Mouse (Mus musculus): ENCODE measurements at regions not wholly inside any gene's neighbourhood (a gene's known extent, or its start where the extent isn't known, plus 50 kb on each side); places are given as distances from the start of the nearest gene placed in this dataset.

- no peaks in the 10 kb centered on the region for H3K9me3 ChIP-seq (ENCODE audit: control insufficient read depth, low read depth, low read length)
Observed at GRCm38 (mm10) chr13:57365096-57365495, 469.3 kb upstream of the Trpc7 start.

GRCm38 (mm10) chr13:57364396-57364795 lies 468.6 kb upstream of the Trpc7 start:
- H3K9me3 ChIP-seq (ENCODE audit: control insufficient read depth, low read depth, low read length), result no peaks in the 10 kb centered on the region
- H3K36me3 ChIP-seq (ENCODE audit: control insufficient read depth, insufficient read depth, low read length), result no peaks in the 10 kb centered on the region
- H3K9ac ChIP-seq (replicated peaks; ENCODE audit: low read depth, low read length), result no peak overlapping the region
- H3K27me3 ChIP-seq (ENCODE audit: control insufficient read depth, insufficient read depth, low read length), result no peaks in the 10 kb centered on the region
- H3K27ac ChIP-seq (ENCODE audit: low read length), result no peak overlapping the region
- no peak overlapping the region for H3K4me3 ChIP-seq (ENCODE audit: low read depth, low read length)
- WGBS, result 100% methylated on average over 2 of the region's 2 CpGs
- no peaks in the 10 kb centered on the region for H3K4me1 ChIP-seq (ENCODE audit: control insufficient read depth, insufficient read depth, low read length)
- H3K4me2 ChIP-seq (replicated peaks; ENCODE audit: low read depth, low read length), result no peak overlapping the region
- ATAC-seq (ENCODE audit: insufficient number of reproducible peaks, insufficient read depth, low FRiP score, low read depth), result no peak

More at GRCm38 (mm10) chr13:57365096-57365495, 469.3 kb upstream of the Trpc7 start:
- no peak overlapping the region for H3K9ac ChIP-seq (replicated peaks; ENCODE audit: low read depth, low read length)
- H3K36me3 ChIP-seq (ENCODE audit: control insufficient read depth, insufficient read depth, low read length), result no peaks in the 10 kb centered on the region
- no peak for ATAC-seq (ENCODE audit: insufficient number of reproducible peaks, insufficient read depth, low FRiP score, low read depth)
- no peaks in the 10 kb centered on the region for H3K4me1 ChIP-seq (ENCODE audit: control insufficient read depth, insufficient read depth, low read length)
- 78% methylated on average over 6 of the region's 6 CpGs for WGBS
- H3K27ac ChIP-seq (ENCODE audit: low read length), result no peak overlapping the region
- no peaks in the 10 kb centered on the region for H3K27me3 ChIP-seq (ENCODE audit: control insufficient read depth, insufficient read depth, low read length)
- H3K4me2 ChIP-seq (replicated peaks; ENCODE audit: low read depth, low read length), result no peak overlapping the region
- H3K4me3 ChIP-seq (ENCODE audit: low read depth, low read length), result no peak overlapping the region

- 28% methylated on average over 6 of the region's 6 CpGs for WGBS
- H3K36me3 ChIP-seq (ENCODE audit: control insufficient read depth, insufficient read depth, low read length), result no peaks in the 10 kb centered on the region
- no peaks in the 10 kb centered on the region for H3K27me3 ChIP-seq (ENCODE audit: control insufficient read depth, insufficient read depth, low read length)
- no peak overlapping the region for H3K4me3 ChIP-seq (ENCODE audit: low read depth, low read length)
- no peak overlapping the region for H3K4me2 ChIP-seq (replicated peaks; ENCODE audit: low read depth, low read length)
- ATAC-seq (ENCODE audit: insufficient number of reproducible peaks, insufficient read depth, low FRiP score, low read depth), result no peak
- H3K9me3 ChIP-seq (ENCODE audit: control insufficient read depth, low read depth, low read length), result no peaks in the 10 kb centered on the region
- no peak overlapping the region for H3K9ac ChIP-seq (replicated peaks; ENCODE audit: low read depth, low read length)
- H3K4me1 ChIP-seq (ENCODE audit: control insufficient read depth, insufficient read depth, low read length), result no peaks in the 10 kb centered on the region
- no peak overlapping the region for H3K27ac ChIP-seq (ENCODE audit: low read length)
Observed at GRCm38 (mm10) chr13:57362563-57362962, 466.8 kb upstream of the Trpc7 start.

- Histone ChIP-seq H3K9me3 (ENCODE audit: control insufficient read depth, low read depth, low read length) (no peaks in the 10 kb centered on the region), H3K4me2 (replicated peaks; ENCODE audit: low read depth, low read length) (no peak overlapping the region), H3K36me3 (ENCODE audit: control insufficient read depth, insufficient read depth, low read length) (no peaks in the 10 kb centered on the region), H3K4me3 (ENCODE audit: low read depth, low read length) (no peak overlapping the region), H3K27ac (ENCODE audit: low read length) (no peak overlapping the region), H3K4me1 (ENCODE audit: control insufficient read depth, insufficient read depth, low read length) (no peaks in the 10 kb centered on the region), H3K9ac (replicated peaks; ENCODE audit: low read depth, low read length) (no peak overlapping the region), H3K27me3 (ENCODE audit: control insufficient read depth, insufficient read depth, low read length) (no peaks in the 10 kb centered on the region)
- 78% methylated on average over 7 of the region's 7 CpGs for WGBS
- ATAC-seq (ENCODE audit: insufficient number of reproducible peaks, insufficient read depth, low FRiP score, low read depth), result no peak
Observed at GRCm38 (mm10) chr13:57361286-57361685, 465.5 kb upstream of the Trpc7 start.

GRCm38 (mm10) chr13:57354606-57355005 lies 458.8 kb upstream of the Trpc7 start:
- ATAC-seq (ENCODE audit: insufficient number of reproducible peaks, insufficient read depth, low FRiP score, low read depth), result no peak
- Histone ChIP-seq H3K36me3 (ENCODE audit: control insufficient read depth, insufficient read depth, low read length) (no peaks in the 10 kb centered on the region), H3K4me1 (ENCODE audit: control insufficient read depth, insufficient read depth, low read length) (no peaks in the 10 kb centered on the region), H3K4me3 (ENCODE audit: low read depth, low read length) (no peak overlapping the region), H3K9me3 (ENCODE audit: control insufficient read depth, low read depth, low read length) (no peaks in the 10 kb centered on the region), H3K4me2 (replicated peaks; ENCODE audit: low read depth, low read length) (no peak overlapping the region), H3K9ac (replicated peaks; ENCODE audit: low read depth, low read length) (no peak overlapping the region), H3K27ac (ENCODE audit: low read length) (no peak overlapping the region), H3K27me3 (ENCODE audit: control insufficient read depth, insufficient read depth, low read length) (no peaks in the 10 kb centered on the region)
- 76% methylated on average over 7 of the region's 7 CpGs for WGBS

- Histone ChIP-seq H3K9ac (replicated peaks; ENCODE audit: low read depth, low read length) (no peak overlapping the region), H3K4me3 (ENCODE audit: low read depth, low read length) (no peak overlapping the region), H3K4me2 (replicated peaks; ENCODE audit: low read depth, low read length) (no peak overlapping the region), H3K4me1 (ENCODE audit: control insufficient read depth, insufficient read depth, low read length) (no peaks in the 10 kb centered on the region), H3K27me3 (ENCODE audit: control insufficient read depth, insufficient read depth, low read length) (no peaks in the 10 kb centered on the region), H3K36me3 (ENCODE audit: control insufficient read depth, insufficient read depth, low read length) (no peaks in the 10 kb centered on the region), H3K9me3 (ENCODE audit: control insufficient read depth, low read depth, low read length) (no peaks in the 10 kb centered on the region), H3K27ac (ENCODE audit: low read length) (no peak overlapping the region)
- no peak for ATAC-seq (ENCODE audit: insufficient number of reproducible peaks, insufficient read depth, low FRiP score, low read depth)
- 48% methylated on average over 3 of the region's 3 CpGs for WGBS
Observed at GRCm38 (mm10) chr13:57353976-57354375, 458.2 kb upstream of the Trpc7 start.

- no peaks in the 10 kb centered on the region for H3K36me3 ChIP-seq (ENCODE audit: control insufficient read depth, insufficient read depth, low read length)
- no peaks in the 10 kb centered on the region for H3K27me3 ChIP-seq (ENCODE audit: control insufficient read depth, insufficient read depth, low read length)
- no peak overlapping the region for H3K27ac ChIP-seq (ENCODE audit: low read length)
- H3K9ac ChIP-seq (replicated peaks; ENCODE audit: low read depth, low read length), result no peak overlapping the region
- H3K9me3 ChIP-seq (ENCODE audit: control insufficient read depth, low read depth, low read length), result no peaks in the 10 kb centered on the region
- no peak for ATAC-seq (ENCODE audit: insufficient number of reproducible peaks, insufficient read depth, low FRiP score, low read depth)
- no peaks in the 10 kb centered on the region for H3K4me1 ChIP-seq (ENCODE audit: control insufficient read depth, insufficient read depth, low read length)
- H3K4me3 ChIP-seq (ENCODE audit: low read depth, low read length), result no peak overlapping the region
- 89% methylated on average over 2 of the region's 2 CpGs for WGBS
- no peak overlapping the region for H3K4me2 ChIP-seq (replicated peaks; ENCODE audit: low read depth, low read length)
Observed at GRCm38 (mm10) chr13:57350828-57351227, 455.0 kb upstream of the Trpc7 start.

- WGBS, result 48% methylated on average over 6 of the region's 6 CpGs
- ATAC-seq (ENCODE audit: insufficient number of reproducible peaks, insufficient read depth, low FRiP score, low read depth), result no peak
- Histone ChIP-seq H3K9ac (replicated peaks; ENCODE audit: low read depth, low read length) (no peak overlapping the region), H3K36me3 (ENCODE audit: control insufficient read depth, insufficient read depth, low read length) (no peaks in the 10 kb centered on the region), H3K4me2 (replicated peaks; ENCODE audit: low read depth, low read length) (no peak overlapping the region), H3K27ac (ENCODE audit: low read length) (no peak overlapping the region), H3K9me3 (ENCODE audit: control insufficient read depth, low read depth, low read length) (no peaks in the 10 kb centered on the region), H3K4me3 (ENCODE audit: low read depth, low read length) (no peak overlapping the region), H3K27me3 (ENCODE audit: control insufficient read depth, insufficient read depth, low read length) (no peaks in the 10 kb centered on the region), H3K4me1 (ENCODE audit: control insufficient read depth, insufficient read depth, low read length) (no peaks in the 10 kb centered on the region)
Observed at GRCm38 (mm10) chr13:57338676-57339075, 442.9 kb upstream of the Trpc7 start.

- H3K4me1 ChIP-seq (ENCODE audit: control insufficient read depth, insufficient read depth, low read length), result no peaks in the 10 kb centered on the region
- no peak overlapping the region for H3K4me2 ChIP-seq (replicated peaks; ENCODE audit: low read depth, low read length)
- H3K27me3 ChIP-seq (ENCODE audit: control insufficient read depth, insufficient read depth, low read length), result no peaks in the 10 kb centered on the region
- no peak overlapping the region for H3K4me3 ChIP-seq (ENCODE audit: low read depth, low read length)
- ATAC-seq (ENCODE audit: insufficient number of reproducible peaks, insufficient read depth, low FRiP score, low read depth), result no peak
- WGBS, result 97% methylated on average over 8 of the region's 8 CpGs
- H3K9me3 ChIP-seq (ENCODE audit: control insufficient read depth, low read depth, low read length), result no peaks in the 10 kb centered on the region
- no peak overlapping the region for H3K27ac ChIP-seq (ENCODE audit: low read length)
- H3K36me3 ChIP-seq (ENCODE audit: control insufficient read depth, insufficient read depth, low read length), result no peaks in the 10 kb centered on the region
- no peak overlapping the region for H3K9ac ChIP-seq (replicated peaks; ENCODE audit: low read depth, low read length)
Observed at GRCm38 (mm10) chr13:57336596-57336995, 440.8 kb upstream of the Trpc7 start.

All from stomach, embryonic 14.5 days (tissue).